10 mouse cellular contexts compared by ENCODE assay signal in genomic region chr11:55791195-55791865, GRCm38 (mm10).
A peak's percentile ranks its signal among the peaks of the same experiment; 100 is the strongest.
DNase-seq lines count a peak whose midpoint lies in the region; ATAC-seq lines count a peak whose summit lies in the region.
"Had no signal": no experiment of that assay in that cellular context is flagged by ENCODE, and none has a peak within 500 bp of the region (broad histone marks: within the 10 kb centered on the region; RNA-seq: fewer than 3 reads in every experiment).

No protein-coding gene starts in this region.

- ATAC-seq in embryonic facial prominence, embryonic 11.5 days (replicated peaks; ENCODE audit: insufficient number of reproducible peaks, low FRiP score, low TSS enrichment, low read depth): peak; percentile 39; the same call in 1 of the 2 replicates
- ATAC-seq in hindbrain, embryonic 16.5 days: peak; percentile 94
- ATAC-seq in neural tube, embryonic 12.5 days (ENCODE audit: low FRiP score, low read depth): peak; percentile 94
- no peak for ATAC-seq in megakaryocyte, adult 5-6 weeks (ENCODE audit: poor library complexity, severe bottlenecking)

- no peaks in the 10 kb centered on the region for H3K9me3 ChIP-seq in embryonic facial prominence, embryonic 11.5 days (replicated peaks; ENCODE audit: control insufficient read depth, low read length)
- H3K9me3 ChIP-seq in hindbrain, embryonic 16.5 days (ENCODE audit: control insufficient read depth, low read length): peaks cover 3% of the 10 kb centered on the region; the same call in 1 of the 2 replicates
- H3K9me3 ChIP-seq in neural tube, embryonic 12.5 days: peaks cover 3% of the 10 kb centered on the region; the same call in 1 of the 2 replicates

- DNase-seq in kidney, postnatal 4 days: peak; percentile 43 to 54
- no peak for DNase-seq in kidney, postnatal 36 days
- DNase-seq in embryonic facial prominence, embryonic 11.5 days (ENCODE audit: low spot score): no peak
- DNase-seq in spleen, postnatal 4 days (ENCODE audit: low spot score in 2 of 2): no peak
- no peak for DNase-seq in left cerebral cortex, adult 8-10 months (ENCODE audit: low spot score in 2 of 2)
- DNase-seq: gastrocnemius, adult 2 months; lung, postnatal 4 days had no signal

- WGBS in embryonic facial prominence, embryonic 11.5 days: 41% methylated on average over 8 of the region's 8 CpGs
- 6% methylated on average over 8 of the region's 8 CpGs for WGBS in hindbrain, embryonic 16.5 days
- WGBS in neural tube, embryonic 12.5 days: 6% methylated on average over 8 of the region's 8 CpGs

- no peak overlapping the region for H3K9ac ChIP-seq in embryonic facial prominence, embryonic 11.5 days (replicated peaks; ENCODE audit: low read length)
- no peak overlapping the region for H3K9ac ChIP-seq in hindbrain, embryonic 16.5 days (ENCODE audit: low read depth, low read length)
- no peak overlapping the region for H3K9ac ChIP-seq in neural tube, embryonic 12.5 days

- no peaks in the 10 kb centered on the region for H3K4me1 ChIP-seq in embryonic facial prominence, embryonic 11.5 days (ENCODE audit: control insufficient read depth, insufficient read depth, low read length)
- H3K4me1 ChIP-seq in hindbrain, embryonic 16.5 days (ENCODE audit: control insufficient read depth, insufficient read depth, low read depth, low read length): peaks cover 7% of the 10 kb centered on the region; the same call in 1 of the 2 replicates
- H3K4me1 ChIP-seq in neural tube, embryonic 12.5 days: peaks cover 17% of the 10 kb centered on the region

- no peak overlapping the region for H3K4me3 ChIP-seq in embryonic facial prominence, embryonic 11.5 days (ENCODE audit: low read depth, low read length)
- H3K4me3 ChIP-seq in hindbrain, embryonic 16.5 days (ENCODE audit: low read length): no peak overlapping the region
- H3K4me3 ChIP-seq in neural tube, embryonic 12.5 days: no peak overlapping the region
- H3K4me3 ChIP-seq: gastrocnemius, adult 2 months had no signal

- H3K27ac ChIP-seq in embryonic facial prominence, embryonic 11.5 days (replicated peaks; ENCODE audit: low read depth, low read length): no peak overlapping the region
- 0 out of 2 replicates have a peak overlapping the region, but pooled peaks have one; percentile 26 for H3K27ac ChIP-seq in hindbrain, embryonic 16.5 days (ENCODE audit: low read depth, low read length)
- H3K27ac ChIP-seq in neural tube, embryonic 12.5 days: peak overlapping the region; percentile 67
- H3K27ac ChIP-seq: gastrocnemius, adult 2 months had no signal

- H3K27me3 ChIP-seq in embryonic facial prominence, embryonic 11.5 days (ENCODE audit: control insufficient read depth, insufficient read depth, low read length): no peaks in the 10 kb centered on the region
- H3K27me3 ChIP-seq in hindbrain, embryonic 16.5 days (replicated peaks; ENCODE audit: control insufficient read depth, insufficient read depth, low read length): no peaks in the 10 kb centered on the region
- no peaks in the 10 kb centered on the region for H3K27me3 ChIP-seq in neural tube, embryonic 12.5 days (replicated peaks)

- H3K4me2 ChIP-seq in embryonic facial prominence, embryonic 11.5 days (ENCODE audit: low read depth, low read length): no peak overlapping the region
- no peak overlapping the region for H3K4me2 ChIP-seq in hindbrain, embryonic 16.5 days (ENCODE audit: low read length)
- H3K4me2 ChIP-seq in neural tube, embryonic 12.5 days (replicated peaks): peak overlapping the region; percentile 12; the same call in 1 of the 2 replicates

- H3K36me3 ChIP-seq in embryonic facial prominence, embryonic 11.5 days (replicated peaks; ENCODE audit: control insufficient read depth, insufficient read depth, low read depth, low read length): no peaks in the 10 kb centered on the region
- no peaks in the 10 kb centered on the region for H3K36me3 ChIP-seq in hindbrain, embryonic 16.5 days (ENCODE audit: control insufficient read depth, insufficient read depth, low read length)
- no peaks in the 10 kb centered on the region for H3K36me3 ChIP-seq in neural tube, embryonic 12.5 days

Comparison
In these comparisons a context has a peak if more than half of its experiments do, and no peak if none do; other contexts are left out.
1. DNase-seq: peak in kidney, postnatal 4 days (2 of 2); none in kidney, postnatal 36 days (0 of 2), embryonic facial prominence, embryonic 11.5 days (single experiment), spleen, postnatal 4 days (0 of 2) and left cerebral cortex, adult 8-10 months (0 of 2).